Mouse (Mus musculus) left cerebral cortex, postnatal 14 days (tissue): ENCODE results near the gene Atg2b. TPM values are rescaled to one million over a fixed set of nuclear protein-coding genes. Genes with fewer than 3 reads are reported as not detected.

Experiments
- DNase-seq, 2 experiments: peaks; one replicate each; pipeline ENCODE4 v3.0.0; 2021 to 2022; ENCODE audit warnings: low spot score in 2 of 2, mixed read lengths in 1 of 2
- intact Hi-C: fragments of 180-260 bp; cut with DNase I; formaldehyde crosslinking; loops from one replicate; pipeline ENCODE4 v1.15.1; 2025
- total RNA-seq, 2 experiments: library from RNA; stranded (reverse); gene quantifications; 2 replicates each; pipeline ENCODE4 v1.2.3; 2021

Atg2b gene
- total RNA-seq, 2 experiments from 2014 or later, result 44.5 to 44.8 TPM

- intact Hi-C loops, result no loop called here
- DNase-seq, result no peak
Observed at GRCm38 (mm10) chr12:105602581-105603210, 82.3 kb downstream of the Atg2b start, which contains the start of gene Bdkrb1. Gene Bdkrb1, plus strand, starts transcription at chr12:105603085.

GRCm38 (mm10) chr12:105601586-105601985 is 83.4 kb downstream of the Atg2b start:
- intact Hi-C loops, result no loop called here
- no peak for DNase-seq

- no peak for DNase-seq
- intact Hi-C loops, result loop anchor here (10.0 kb wide), 1 partner anchor 544 kb away; no protein-coding TSS in a partner anchor
Observed at GRCm38 (mm10) chr12:105599098-105599497, 85.9 kb downstream of the Atg2b start.

- DNase-seq, result no peak
- intact Hi-C loops, result loop anchor here (10.0 kb wide), 1 partner anchor 544 kb away; no protein-coding TSS in a partner anchor
Observed at GRCm38 (mm10) chr12:105598503-105598902, 86.5 kb downstream of the Atg2b start.

- intact Hi-C loops, result loop anchor here (10.0 kb wide), 1 partner anchor 542 kb away; no protein-coding TSS in a partner anchor
- DNase-seq, result no peak
Observed at GRCm38 (mm10) chr12:105597135-105597534, 87.9 kb downstream of the Atg2b start.

GRCm38 (mm10) chr12:105593471-105593870 is 91.5 kb downstream of the Atg2b start:
- DNase-seq, result no peak
- intact Hi-C loops, result loop anchor here (10.0 kb wide), 1 partner anchor 539 kb away; no protein-coding TSS in a partner anchor

- intact Hi-C loops, result loop anchor here (10.0 kb wide), 1 partner anchor 538 kb away; no protein-coding TSS in a partner anchor
- no peak for DNase-seq
Observed at GRCm38 (mm10) chr12:105592361-105592761, 92.7 kb downstream of the Atg2b start.

GRCm38 (mm10) chr12:105590786-105591185 is 94.2 kb downstream of the Atg2b start:
- no peak for DNase-seq
- intact Hi-C loops, result loop anchor here (10.0 kb wide), 1 partner anchor 536 kb away; no protein-coding TSS in a partner anchor

- intact Hi-C loops, result no loop called here
- no peak for DNase-seq
Observed at GRCm38 (mm10) chr12:105587526-105587925, 97.5 kb downstream of the Atg2b start.

GRCm38 (mm10) chr12:105584851-105585250 is 100.2 kb downstream of the Atg2b start:
- intact Hi-C loops, result loop anchor here (1.0 kb wide), 1 partner anchor 87 kb away; no protein-coding TSS in a partner anchor
- peak; percentile 63 to 73 for DNase-seq

- no peak for DNase-seq
- intact Hi-C loops, result no loop called here
Observed at GRCm38 (mm10) chr12:105583484-105583883, 101.5 kb downstream of the Atg2b start.

- intact Hi-C loops, result no loop called here
- no peak for DNase-seq
Observed at GRCm38 (mm10) chr12:105582486-105582885, 102.5 kb downstream of the Atg2b start.

- intact Hi-C loops, result no loop called here
- DNase-seq, result no peak
Observed at GRCm38 (mm10) chr12:105580490-105580889, 104.5 kb downstream of the Atg2b start.

GRCm38 (mm10) chr12:105574356-105574755 is 110.7 kb downstream of the Atg2b start:
- intact Hi-C loops, result no loop called here
- no peak for DNase-seq

GRCm38 (mm10) chr12:105572622-105573021 is 112.4 kb downstream of the Atg2b start:
- intact Hi-C loops, result no loop called here
- no peak for DNase-seq

- no peak for DNase-seq
- intact Hi-C loops, result no loop called here
Observed at GRCm38 (mm10) chr12:105571867-105572266, 113.1 kb downstream of the Atg2b start.

Other genes with a start within 250 kb of the Atg2b start
- 100 to 1,000 TPM; 118 to 121 TPM for gene D430019H16Rik, start 231.4 kb downstream of the Atg2b start, total RNA-seq
- gene Bdkrb2, start 122.0 kb downstream of the Atg2b start, total RNA-seq, result under 1 TPM; 0.19 to 0.64 TPM
- gene Bdkrb1, start 82.1 kb downstream of the Atg2b start, total RNA-seq, result not detected
- 10 to 100 TPM; 16.2 to 17.5 TPM for gene Gskip, start 382 bp downstream of the Atg2b start, total RNA-seq
- gene Ak7, start 20.8 kb upstream of the Atg2b start, total RNA-seq, result under 1 TPM; 0.26 to 0.44 TPM
- 100 to 1,000 TPM; 134 to 143 TPM for gene Papola, start 99.5 kb upstream of the Atg2b start, total RNA-seq